In genomic region chr1:166402003-166402402, GRCm38 (mm10) we compare ENCODE assay signal across 11 mouse cellular contexts. TPM values are rescaled to one million over a fixed set of nuclear protein-coding genes. Genes with fewer than 3 reads are reported as not detected.
DNase-seq lines count a peak whose midpoint lies in the region; ATAC-seq lines count a peak whose summit lies in the region.
"Had no signal": no experiment of that assay in that cellular context is flagged by ENCODE, and none has a peak within 500 bp of the region (broad histone marks: within the 10 kb centered on the region; RNA-seq: fewer than 3 reads in every experiment).

No protein-coding gene starts in this region.

- H3K27me3 ChIP-seq in forebrain, embryonic 16.5 days (replicated peaks; ENCODE audit: control insufficient read depth, insufficient read depth, low read length) = no peaks in the 10 kb centered on the region
- H3K27me3 ChIP-seq: heart, embryonic 15.5 days had no signal

- H3K36me3 ChIP-seq in forebrain, embryonic 16.5 days (ENCODE audit: control insufficient read depth, insufficient read depth) = peaks cover 50% of the 10 kb centered on the region

- no peak overlapping the region for H3K4me2 ChIP-seq in forebrain, embryonic 16.5 days (ENCODE audit: low read length)
- H3K4me2 ChIP-seq: heart, embryonic 15.5 days had no signal

- peaks cover 6% of the 10 kb centered on the region for H3K4me1 ChIP-seq in forebrain, embryonic 16.5 days (replicated peaks; ENCODE audit: control insufficient read depth, insufficient read depth, low read length)

- H3K9ac ChIP-seq in forebrain, embryonic 16.5 days (replicated peaks; ENCODE audit: low read depth, low read length) = no peak overlapping the region
- H3K9ac ChIP-seq: heart, embryonic 15.5 days had no signal

- ATAC-seq in frontal cortex, adult (ENCODE audit: low TSS enrichment) = 0 out of 2 replicates have a peak, but pooled peaks have one; percentile 18
- ATAC-seq in forebrain, embryonic 16.5 days = 0 out of 2 replicates have a peak, but pooled peaks have one; percentile 37
- no peak for ATAC-seq in monocyte, adult 5-6 weeks (replicated peaks; ENCODE audit: insufficient number of reproducible peaks, low FRiP score, low TSS enrichment, poor library complexity, severe bottlenecking)
- ATAC-seq: lung, postnatal 0 days had no signal

- H3K9me3 ChIP-seq in forebrain, embryonic 16.5 days (ENCODE audit: control insufficient read depth, low read length) = no peaks in the 10 kb centered on the region
- H3K9me3 ChIP-seq: heart, embryonic 15.5 days had no signal

- no peak overlapping the region for H3K27ac ChIP-seq in forebrain, embryonic 16.5 days (ENCODE audit: low read length)
- H3K27ac ChIP-seq: heart, embryonic 15.5 days; kidney, postnatal 0 days had no signal

- DNase-seq in frontal cortex, postnatal 36 days (ENCODE audit: low spot score in 2 of 2) = no peak
- peak; percentile 41 to 74 for DNase-seq in left cerebral cortex, postnatal 14 days (ENCODE audit: low spot score in 2 of 2)
- no peak for DNase-seq in left cerebral cortex, postnatal 36 days (ENCODE audit: low spot score in 2 of 2)
- DNase-seq in Muller cell, postnatal 12 days (ENCODE audit: inconsistent ontology term) = peak; percentile 59
- DNase-seq in thymus, adult 18-20 months = no peak

- WGBS in forebrain, embryonic 16.5 days = 39% methylated on average over 4 of the region's 4 CpGs

- intact Hi-C loops in left cerebral cortex, postnatal 14 days (cut with DNase I) = no loop called here
- intact Hi-C loops in left cerebral cortex, postnatal 36 days (cut with DNase I) = no loop called here

- H3K4me3 ChIP-seq in forebrain, embryonic 16.5 days (replicated peaks; ENCODE audit: low read length) = no peak overlapping the region
- H3K4me3 ChIP-seq: heart, embryonic 15.5 days had no signal

RNA-seq across cellular contexts. Expression of gene Pogk, which starts 7.7 kb away (rescaled TPM):
- 10 to 100 TPM; 31.5 to 31.9 TPM for total RNA-seq in left cerebral cortex, postnatal 14 days (2021)
- total RNA-seq in left cerebral cortex, postnatal 36 days (2021) = 10 to 100 TPM; 33.9 to 36.7 TPM
- polyA plus RNA-seq in forebrain, embryonic 16.5 days (2015; fragmentation: Nextera tagmentation; extraction: Ambion mirVana) = 45.3 and 48.1 TPM in 2 replicates
- 18.9 to 52.6 TPM (median 22.9 TPM) in 3 replicates for total RNA-seq in monocyte, adult 5-6 weeks (2017)

RNA-seq across cellular contexts. Expression of gene Tada1, which starts 23.1 kb away (rescaled TPM):
- 10 to 100 TPM; 26.7 to 31.1 TPM for total RNA-seq in left cerebral cortex, postnatal 14 days (2021)
- total RNA-seq in left cerebral cortex, postnatal 36 days (2021) = 10 to 100 TPM; 30.6 to 36.6 TPM
- 106 and 112 TPM in 2 replicates for polyA plus RNA-seq in forebrain, embryonic 16.5 days (2015; fragmentation: Nextera tagmentation; extraction: Ambion mirVana)
- 29.7 to 47.0 TPM (median 31.9 TPM) in 3 replicates for total RNA-seq in monocyte, adult 5-6 weeks (2017)

Comparison
In these comparisons a context has a peak if more than half of its experiments do, and no peak if none do; other contexts are left out.
1. DNase-seq: peak in left cerebral cortex, postnatal 14 days (2 of 2) and Muller cell, postnatal 12 days (single experiment); none in frontal cortex, postnatal 36 days (0 of 2), left cerebral cortex, postnatal 36 days (0 of 2) and thymus, adult 18-20 months (0 of 2).